20 mouse cellular contexts compared by ENCODE assay signal in the genomic region with DNA sequence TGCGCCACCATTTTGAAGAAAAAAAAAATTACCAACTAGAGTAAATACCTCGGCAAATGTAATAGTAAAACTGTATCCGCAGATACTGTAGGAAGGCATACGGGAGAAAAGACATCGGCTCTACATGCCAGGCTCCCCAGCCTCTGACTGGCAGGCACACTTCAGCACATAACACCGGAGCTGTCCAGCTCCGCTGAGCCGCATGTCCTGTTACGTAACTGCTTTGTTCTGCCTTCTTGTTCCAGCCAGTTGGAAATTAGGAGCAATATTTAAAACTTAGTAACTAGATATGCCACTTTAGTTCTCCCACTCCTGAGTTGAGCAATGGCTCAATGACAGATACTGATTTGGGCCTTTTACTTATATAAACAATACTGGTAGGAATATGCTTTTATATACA. TPM values are rescaled to one million over a fixed set of nuclear protein-coding genes. Genes with fewer than 3 reads are reported as not detected.
A peak's percentile ranks its signal among the peaks of the same experiment; 100 is the strongest.
DNase-seq lines count a peak whose midpoint lies in the region; ATAC-seq and TF ChIP-seq lines count a peak whose summit lies in the region.
"Had no signal": no experiment of that assay in that cellular context is flagged by ENCODE, and none has a peak within 500 bp of the region (broad histone marks: within the 10 kb centered on the region; RNA-seq: fewer than 3 reads in every experiment).

No protein-coding gene starts in this region.

- ATAC-seq in lung, embryonic 16.5 days (ENCODE audit: low read depth) = 0 out of 2 replicates have a peak, but pooled peaks have one; percentile 20
- ATAC-seq: forebrain, embryonic 13.5 days; forebrain, postnatal 0 days had no signal

- 73% methylated on average over 9 of the region's 9 CpGs for WGBS in heart, adult 2 months
- 68% methylated on average over 9 of the region's 9 CpGs for WGBS in lung, embryonic 16.5 days

- no peak overlapping the region for H3K4me2 ChIP-seq in lung, embryonic 16.5 days (ENCODE audit: low read depth, low read length)
- H3K4me2 ChIP-seq: embryonic facial prominence, embryonic 13.5 days; forebrain, embryonic 13.5 days; heart, embryonic 11.5 days; hindbrain, embryonic 14.5 days had no signal

- H3K9ac ChIP-seq in heart, adult 2 months (ENCODE audit: low read depth, low read length) = no peak overlapping the region
- H3K9ac ChIP-seq in lung, embryonic 16.5 days (ENCODE audit: low read length) = no peak overlapping the region
- H3K9ac ChIP-seq: embryonic facial prominence, embryonic 13.5 days; forebrain, embryonic 13.5 days; forebrain, postnatal 0 days; hindbrain, embryonic 14.5 days had no signal

- no peak for TF ChIP-seq POLR2A in heart, adult 2 months (IDR thresholded peaks at IDR 0.05; ENCODE audit: insufficient read depth, low read depth, low read length)

- TF ChIP-seq CTCF in heart, adult 2 months (IDR thresholded peaks at IDR 0.05) = no peak

- no peak overlapping the region for H3K27ac ChIP-seq in heart, adult 2 months
- H3K27ac ChIP-seq in lung, embryonic 16.5 days (ENCODE audit: low read length) = no peak overlapping the region
- H3K27ac ChIP-seq: embryonic facial prominence, embryonic 13.5 days; forebrain, embryonic 13.5 days; gastrocnemius, adult 2 months; hindbrain, embryonic 10.5 days; hindbrain, embryonic 14.5 days had no signal

- H3K79me2 ChIP-seq in heart, adult 2 months (replicated peaks; ENCODE audit: control insufficient read depth, insufficient read depth, low read length) = no peaks in the 10 kb centered on the region

- no peaks in the 10 kb centered on the region for H3K27me3 ChIP-seq in heart, adult 2 months (ENCODE audit: control insufficient read depth, insufficient read depth, low read length)
- no peaks in the 10 kb centered on the region for H3K27me3 ChIP-seq in lung, embryonic 16.5 days (ENCODE audit: control insufficient read depth, insufficient read depth, low read depth, low read length)
- H3K27me3 ChIP-seq: CH12.LX; embryonic facial prominence, embryonic 13.5 days; forebrain, embryonic 13.5 days had no signal

- H3K4me1 ChIP-seq in heart, adult 2 months (ENCODE audit: control insufficient read depth, insufficient read depth, low read length) = peaks cover 2% of the 10 kb centered on the region; the same call in 1 of the 2 replicates
- no peaks in the 10 kb centered on the region for H3K4me1 ChIP-seq in lung, embryonic 16.5 days (replicated peaks; ENCODE audit: control insufficient read depth, insufficient read depth, low read length)
- H3K4me1 ChIP-seq: embryonic facial prominence, embryonic 13.5 days; forebrain, embryonic 13.5 days; hindbrain, embryonic 10.5 days had no signal

- no peak overlapping the region for H3K4me3 ChIP-seq in heart, adult 2 months
- no peak overlapping the region for H3K4me3 ChIP-seq in lung, embryonic 16.5 days (ENCODE audit: low read length)
- H3K4me3 ChIP-seq: embryonic facial prominence, embryonic 13.5 days; forebrain, embryonic 13.5 days; gastrocnemius, adult 2 months; hindbrain, embryonic 10.5 days had no signal

- TF ChIP-seq EP300 in heart, adult 2 months (IDR thresholded peaks at IDR 0.05; ENCODE audit: insufficient read depth, low read depth, low read length) = peak; percentile 64; the same call in 1 of the 2 replicates

- intact Hi-C loops in heart, adult 2 months (cut with DNase I) = no loop called here

- no peaks in the 10 kb centered on the region for H3K36me3 ChIP-seq in heart, adult 2 months (ENCODE audit: control insufficient read depth, insufficient read depth, low read length)
- peaks cover 3% of the 10 kb centered on the region; the same call in 1 of the 2 replicates for H3K36me3 ChIP-seq in lung, embryonic 16.5 days (ENCODE audit: control insufficient read depth, insufficient read depth, low read length)
- H3K36me3 ChIP-seq: embryonic facial prominence, embryonic 13.5 days had no signal

- peaks cover 3% of the 10 kb centered on the region; the same call in 1 of the 2 replicates for H3K9me3 ChIP-seq in lung, embryonic 16.5 days (ENCODE audit: control insufficient read depth, low read length)
- H3K9me3 ChIP-seq: embryonic facial prominence, embryonic 13.5 days; forebrain, embryonic 13.5 days had no signal

- no peak for DNase-seq in heart, adult 2 months
- no peak for DNase-seq in heart, adult 9 months (ENCODE audit: low spot score in 2 of 2)
- DNase-seq in lung, postnatal 25 days (ENCODE audit: low spot score) = no peak
- DNase-seq in adipocyte (ENCODE audit: low spot score) = peak; percentile 66
- no peak for DNase-seq in cerebellum, adult 11-12 months
- DNase-seq: adrenal gland, adult 8-10 months; adrenal gland, postnatal 36 days; cerebellum, adult 11 months; cerebellum, adult 9-10 months; cerebellum, postnatal 25 days; forebrain, postnatal 0 days; gastrocnemius, adult 2 months; gastrocnemius, postnatal 25 days had no signal

RNA-seq across cellular contexts. Expression of a gene that starts 48.4 kb away (rescaled TPM):
- 10 to 100 TPM in 1 of 2 experiments, 1 to 10 TPM in 1; 9.9 to 10.3 TPM for total RNA-seq in heart, adult 2 months (2021)
- 15.1 and 15.7 TPM in 2 replicates for polyA plus RNA-seq in heart, adult 2 months (2012; rRNA removed)
- 12.0 and 12.7 TPM in 2 replicates for polyA plus RNA-seq in lung, embryonic 16.5 days (2015; fragmentation: Nextera tagmentation; extraction: Ambion mirVana)
